Mouse (Mus musculus): ENCODE data around the gene Rpl36. TPM values are rescaled to one million over a fixed set of nuclear protein-coding genes. Genes with fewer than 3 reads are reported as not detected.

Gene Rpl36
- polyA plus RNA-seq (2014; fragmentation: Illumina TruSeq; extraction: RNeasy Lipid Tissue Mini Kit (QIAGEN cat#74804); ENCODE audit: low read depth, low replicate concordance), result 2.0 TPM

GRCm38 (mm10) chr17:56613236-56613844 is at the start of gene Rpl36:
Gene Rpl36 (plus strand): TSS chr17:56613416.

GRCm38 (mm10) chr17:56584257-56585130 is 28.7 kb upstream of the Rpl36 start, which contains the start of the genes Safb2 and Safb:
Gene Safb2 (minus strand): TSS chr17:56584585.
Gene Safb (plus strand): TSS chr17:56584825.

DNA sequence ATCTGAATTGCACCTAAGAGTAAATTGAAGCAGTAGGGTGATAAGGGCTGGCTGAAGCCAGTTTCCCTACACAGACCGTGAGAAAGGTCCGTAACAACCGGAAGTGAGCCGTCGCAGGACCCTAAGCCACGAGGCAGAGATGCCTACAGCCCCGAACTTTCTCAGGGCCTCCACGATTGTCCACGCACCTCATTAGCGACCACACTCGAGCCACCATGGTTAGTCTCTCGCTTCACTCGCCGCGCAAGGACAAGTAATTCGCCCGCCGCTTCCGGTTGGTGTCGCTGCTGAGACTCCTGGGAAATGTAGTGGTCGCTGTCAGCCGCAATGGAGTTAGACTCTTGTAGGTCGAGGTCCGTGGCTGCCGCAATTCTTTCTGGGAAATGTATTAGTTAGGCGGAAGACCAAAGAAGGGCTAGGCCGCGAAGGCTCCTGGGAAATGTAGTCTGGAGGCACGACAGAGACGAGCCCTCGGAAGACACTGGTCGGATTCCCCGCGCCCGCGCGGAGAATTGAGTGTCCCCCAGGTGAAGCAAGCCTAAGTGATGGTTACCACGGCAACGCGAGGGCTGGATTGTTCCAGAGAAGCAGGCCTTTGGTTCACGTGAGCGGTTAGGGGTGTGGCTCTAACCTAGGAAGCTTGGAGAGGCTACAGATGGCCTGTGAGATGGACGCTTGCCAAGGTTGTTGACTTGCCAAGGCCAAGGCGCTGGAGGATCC is 3.6 kb upstream of the Rpl36 start, which contains the start of gene 2410015M20Rik:
2410015M20Rik (minus strand) TSS at position 320 of the 720 bp plus-strand sequence.

GRCm38 (mm10) chr17:56626754-56627470 is 13.7 kb downstream of the Rpl36 start, which contains the start of gene Lonp1:
Gene Lonp1 (minus strand): TSS chr17:56626887.

GRCm38 (mm10) chr17:56627530-56628277 is 14.5 kb downstream of the Rpl36 start, which contains the start of gene Catsperd:
Gene Catsperd (plus strand): TSS chr17:56628143.

Other genes with a start within 250 kb of the Rpl36 start
- 0.16 TPM for gene Ptprs, start 136.9 kb upstream of the Rpl36 start, polyA plus RNA-seq (2014; fragmentation: Illumina TruSeq; extraction: RNeasy Lipid Tissue Mini Kit (QIAGEN cat#74804); ENCODE audit: low read depth, low replicate concordance)
- gene Znrf4, start 101.0 kb upstream of the Rpl36 start, polyA plus RNA-seq (2014; fragmentation: Illumina TruSeq; extraction: RNeasy Lipid Tissue Mini Kit (QIAGEN cat#74804); ENCODE audit: low read depth, low replicate concordance), result not detected
- not detected for gene Gm20219, start 59.0 kb upstream of the Rpl36 start, polyA plus RNA-seq (2014; fragmentation: Illumina TruSeq; extraction: RNeasy Lipid Tissue Mini Kit (QIAGEN cat#74804); ENCODE audit: low read depth, low replicate concordance)
- 15.6 TPM for gene Safb2, start 28.8 kb upstream of the Rpl36 start, polyA plus RNA-seq (2014; fragmentation: Illumina TruSeq; extraction: RNeasy Lipid Tissue Mini Kit (QIAGEN cat#74804); ENCODE audit: low read depth, low replicate concordance)
- gene Safb, start 28.6 kb upstream of the Rpl36 start, polyA plus RNA-seq (2014; fragmentation: Illumina TruSeq; extraction: RNeasy Lipid Tissue Mini Kit (QIAGEN cat#74804); ENCODE audit: low read depth, low replicate concordance), result 6.9 TPM
- 12.7 TPM for gene 2410015M20Rik, start 3.6 kb upstream of the Rpl36 start, polyA plus RNA-seq (2014; fragmentation: Illumina TruSeq; extraction: RNeasy Lipid Tissue Mini Kit (QIAGEN cat#74804); ENCODE audit: low read depth, low replicate concordance)
- 9.1 TPM for gene Lonp1, start 13.5 kb downstream of the Rpl36 start, polyA plus RNA-seq (2014; fragmentation: Illumina TruSeq; extraction: RNeasy Lipid Tissue Mini Kit (QIAGEN cat#74804); ENCODE audit: low read depth, low replicate concordance)
- gene Catsperd, start 14.7 kb downstream of the Rpl36 start, polyA plus RNA-seq (2014; fragmentation: Illumina TruSeq; extraction: RNeasy Lipid Tissue Mini Kit (QIAGEN cat#74804); ENCODE audit: low read depth, low replicate concordance), result 0.57 TPM
- 0.53 TPM for gene Ranbp3, start 59.9 kb downstream of the Rpl36 start, polyA plus RNA-seq (2014; fragmentation: Illumina TruSeq; extraction: RNeasy Lipid Tissue Mini Kit (QIAGEN cat#74804); ENCODE audit: low read depth, low replicate concordance)
- gene Ndufa11, start 104.4 kb downstream of the Rpl36 start, polyA plus RNA-seq (2014; fragmentation: Illumina TruSeq; extraction: RNeasy Lipid Tissue Mini Kit (QIAGEN cat#74804); ENCODE audit: low read depth, low replicate concordance), result 1.5 TPM
- 12.9 TPM for gene Vmac, start 104.6 kb downstream of the Rpl36 start, polyA plus RNA-seq (2014; fragmentation: Illumina TruSeq; extraction: RNeasy Lipid Tissue Mini Kit (QIAGEN cat#74804); ENCODE audit: low read depth, low replicate concordance)
- not detected for gene Nrtn, start 144.1 kb downstream of the Rpl36 start, polyA plus RNA-seq (2014; fragmentation: Illumina TruSeq; extraction: RNeasy Lipid Tissue Mini Kit (QIAGEN cat#74804); ENCODE audit: low read depth, low replicate concordance)
- gene Dus3l, start 151.3 kb downstream of the Rpl36 start, polyA plus RNA-seq (2014; fragmentation: Illumina TruSeq; extraction: RNeasy Lipid Tissue Mini Kit (QIAGEN cat#74804); ENCODE audit: low read depth, low replicate concordance), result 1.3 TPM
- gene Prr22, start 156.8 kb downstream of the Rpl36 start, polyA plus RNA-seq (2014; fragmentation: Illumina TruSeq; extraction: RNeasy Lipid Tissue Mini Kit (QIAGEN cat#74804); ENCODE audit: low read depth, low replicate concordance), result not detected
- 0.12 TPM for gene Rfx2, start 217.6 kb downstream of the Rpl36 start, polyA plus RNA-seq (2014; fragmentation: Illumina TruSeq; extraction: RNeasy Lipid Tissue Mini Kit (QIAGEN cat#74804); ENCODE audit: low read depth, low replicate concordance)